Comparison of ENCODE assay signal across 20 mouse cellular contexts in the genomic region with DNA sequence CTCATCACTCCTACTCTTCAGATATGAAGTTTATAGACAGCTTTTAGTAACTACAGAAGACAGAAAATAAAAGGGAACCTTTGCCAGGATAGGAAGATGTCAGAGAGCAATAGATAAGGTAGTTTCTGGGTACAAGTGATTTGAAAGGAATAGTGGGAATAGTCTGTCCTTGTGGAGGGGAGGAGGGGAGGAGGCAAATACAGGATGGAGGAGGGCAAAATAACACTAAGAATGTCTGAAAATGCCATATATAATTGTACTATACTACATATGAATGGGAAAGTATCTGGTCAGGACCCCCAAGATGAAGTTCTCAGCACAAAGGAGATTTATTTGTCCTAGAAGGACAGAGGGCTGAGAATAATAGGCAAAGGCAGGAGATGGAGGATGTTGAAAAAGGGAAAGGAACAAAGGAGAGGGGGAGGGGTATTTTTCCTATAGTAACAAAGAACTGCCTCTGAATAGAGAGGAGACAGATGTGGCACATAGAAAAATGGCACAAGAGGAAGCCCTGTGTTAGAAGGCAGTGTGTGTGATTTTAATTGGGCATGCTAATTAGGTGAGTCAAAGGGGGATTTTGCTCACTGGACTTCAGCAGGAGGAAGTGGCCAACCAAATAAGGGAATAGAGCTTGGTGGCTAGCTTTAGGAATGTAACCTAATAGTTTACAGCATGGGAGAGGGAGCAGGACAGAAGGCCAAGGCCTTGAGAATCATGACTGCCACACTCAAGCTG. TPM values are rescaled to one million over a fixed set of nuclear protein-coding genes. Genes with fewer than 3 reads are reported as not detected.
A peak's percentile ranks its signal among the peaks of the same experiment; 100 is the strongest.
DNase-seq lines count a peak whose midpoint lies in the region; ATAC-seq lines count a peak whose summit lies in the region.
"Had no signal": no experiment of that assay in that cellular context is flagged by ENCODE, and none has a peak within 500 bp of the region (broad histone marks: within the 10 kb centered on the region; RNA-seq: fewer than 3 reads in every experiment).

No protein-coding gene starts in this region.

- peak; percentile 2 for DNase-seq in embryonic facial prominence, embryonic 11.5 days (ENCODE audit: low spot score)
- DNase-seq in embryonic facial prominence, embryonic 10.5 days (ENCODE audit: low spot score) = no peak
- peak; percentile 88 for DNase-seq in midbrain, embryonic 11.5 days (ENCODE audit: low spot score, missing footprints)
- DNase-seq in retina, embryonic 14.5 days (ENCODE audit: low spot score) = peak; percentile 63
- DNase-seq in cerebellum, postnatal 14 days = no peak
- DNase-seq in right cerebral cortex, adult 18-20 months = no peak
- DNase-seq: adrenal gland, postnatal 10 days; cerebellum, adult 18-20 months; gastrocnemius, postnatal 14 days; kidney, adult 18-20 months; kidney, postnatal 14 days; liver, embryonic 13.5 days; right cerebral cortex, postnatal 25 days; thymus, postnatal 25 days had no signal

- no peaks in the 10 kb centered on the region for H3K9me3 ChIP-seq in embryonic facial prominence, embryonic 11.5 days (replicated peaks; ENCODE audit: control insufficient read depth, low read length)
- 0 out of 2 replicates have a peak, but pooled peaks cover 6% of the 10 kb centered on the region for H3K9me3 ChIP-seq in embryonic facial prominence, embryonic 10.5 days
- H3K9me3 ChIP-seq in midbrain, embryonic 11.5 days (ENCODE audit: control insufficient read depth, low read length) = no peaks in the 10 kb centered on the region; the same call in 1 of the 2 replicates
- no peaks in the 10 kb centered on the region for H3K9me3 ChIP-seq in midbrain, embryonic 15.5 days
- H3K9me3 ChIP-seq in forebrain, embryonic 13.5 days (replicated peaks) = 0 out of 2 replicates have a peak, but pooled peaks cover 10% of the 10 kb centered on the region
- H3K9me3 ChIP-seq: limb, embryonic 12.5 days; liver, embryonic 13.5 days; lung, embryonic 15.5 days had no signal

- H3K4me2 ChIP-seq in embryonic facial prominence, embryonic 11.5 days (ENCODE audit: low read depth, low read length) = no peak overlapping the region
- no peak overlapping the region for H3K4me2 ChIP-seq in midbrain, embryonic 11.5 days
- H3K4me2 ChIP-seq in midbrain, embryonic 15.5 days = no peak overlapping the region
- H3K4me2 ChIP-seq in forebrain, embryonic 13.5 days = no peak overlapping the region
- H3K4me2 ChIP-seq: limb, embryonic 12.5 days; liver, embryonic 13.5 days; lung, embryonic 15.5 days had no signal

- peak; percentile 34; the same call in 1 of the 2 replicates for ATAC-seq in embryonic facial prominence, embryonic 11.5 days (replicated peaks; ENCODE audit: insufficient number of reproducible peaks, low FRiP score, low TSS enrichment, low read depth)
- ATAC-seq in midbrain, embryonic 11.5 days (ENCODE audit: low FRiP score) = peak; percentile 90
- ATAC-seq in midbrain, embryonic 15.5 days (replicated peaks) = no peak
- ATAC-seq in forebrain, embryonic 13.5 days = peak; percentile 65; the same call in 1 of the 2 replicates

- no peak overlapping the region for H3K27ac ChIP-seq in embryonic facial prominence, embryonic 11.5 days (replicated peaks; ENCODE audit: low read depth, low read length)
- no peak overlapping the region for H3K27ac ChIP-seq in embryonic facial prominence, embryonic 10.5 days (replicated peaks)
- H3K27ac ChIP-seq in midbrain, embryonic 11.5 days (ENCODE audit: low read depth, low read length) = 0 out of 2 replicates have a peak overlapping the region, but pooled peaks have one; percentile 2
- H3K27ac ChIP-seq in midbrain, embryonic 15.5 days = no peak overlapping the region
- H3K27ac ChIP-seq in forebrain, embryonic 13.5 days = peak overlapping the region; percentile 35
- H3K27ac ChIP-seq: left cerebral cortex, adult 2 months; limb, embryonic 12.5 days; liver, embryonic 13.5 days; lung, embryonic 15.5 days; macrophage had no signal

- H3K36me3 ChIP-seq in embryonic facial prominence, embryonic 11.5 days (replicated peaks; ENCODE audit: control insufficient read depth, insufficient read depth, low read depth, low read length) = no peaks in the 10 kb centered on the region
- no peaks in the 10 kb centered on the region for H3K36me3 ChIP-seq in embryonic facial prominence, embryonic 10.5 days (replicated peaks)
- H3K36me3 ChIP-seq in midbrain, embryonic 11.5 days (ENCODE audit: control insufficient read depth, insufficient read depth, low read length) = no peaks in the 10 kb centered on the region
- no peaks in the 10 kb centered on the region for H3K36me3 ChIP-seq in midbrain, embryonic 15.5 days (replicated peaks)
- no peaks in the 10 kb centered on the region for H3K36me3 ChIP-seq in forebrain, embryonic 13.5 days (ENCODE audit: poor library complexity, severe bottlenecking)
- H3K36me3 ChIP-seq: limb, embryonic 12.5 days; liver, embryonic 13.5 days; lung, embryonic 15.5 days had no signal

- no peak overlapping the region for H3K4me3 ChIP-seq in embryonic facial prominence, embryonic 11.5 days (ENCODE audit: low read depth, low read length)
- H3K4me3 ChIP-seq in embryonic facial prominence, embryonic 10.5 days = no peak overlapping the region
- H3K4me3 ChIP-seq in midbrain, embryonic 11.5 days (ENCODE audit: low read depth, low read length) = no peak overlapping the region
- no peak overlapping the region for H3K4me3 ChIP-seq in midbrain, embryonic 15.5 days
- no peak overlapping the region for H3K4me3 ChIP-seq in forebrain, embryonic 13.5 days
- H3K4me3 ChIP-seq: left cerebral cortex, adult 2 months; limb, embryonic 12.5 days; liver, embryonic 13.5 days; lung, embryonic 15.5 days had no signal

- no peaks in the 10 kb centered on the region for H3K4me1 ChIP-seq in embryonic facial prominence, embryonic 11.5 days (ENCODE audit: control insufficient read depth, insufficient read depth, low read length)
- no peaks in the 10 kb centered on the region for H3K4me1 ChIP-seq in embryonic facial prominence, embryonic 10.5 days
- peaks cover 5% of the 10 kb centered on the region; the same call in 1 of the 2 replicates for H3K4me1 ChIP-seq in midbrain, embryonic 11.5 days (ENCODE audit: control insufficient read depth, insufficient read depth, low read length)
- H3K4me1 ChIP-seq in midbrain, embryonic 15.5 days = no peaks in the 10 kb centered on the region
- peaks cover 6% of the 10 kb centered on the region for H3K4me1 ChIP-seq in forebrain, embryonic 13.5 days
- H3K4me1 ChIP-seq: limb, embryonic 12.5 days; liver, embryonic 13.5 days; lung, embryonic 15.5 days had no signal

- H3K27me3 ChIP-seq in embryonic facial prominence, embryonic 11.5 days (ENCODE audit: control insufficient read depth, insufficient read depth, low read length) = no peaks in the 10 kb centered on the region
- H3K27me3 ChIP-seq in embryonic facial prominence, embryonic 10.5 days (replicated peaks; ENCODE audit: low read depth, poor library complexity, severe bottlenecking) = no peaks in the 10 kb centered on the region
- H3K27me3 ChIP-seq in midbrain, embryonic 11.5 days (ENCODE audit: control insufficient read depth, insufficient read depth, low read length) = no peaks in the 10 kb centered on the region
- no peaks in the 10 kb centered on the region for H3K27me3 ChIP-seq in midbrain, embryonic 15.5 days (replicated peaks)
- H3K27me3 ChIP-seq in forebrain, embryonic 13.5 days = no peaks in the 10 kb centered on the region
- H3K27me3 ChIP-seq: limb, embryonic 12.5 days; liver, embryonic 13.5 days; lung, embryonic 15.5 days had no signal

- no peak overlapping the region for H3K9ac ChIP-seq in embryonic facial prominence, embryonic 11.5 days (replicated peaks; ENCODE audit: low read length)
- no peak overlapping the region for H3K9ac ChIP-seq in midbrain, embryonic 11.5 days (ENCODE audit: low read length)
- no peak overlapping the region for H3K9ac ChIP-seq in midbrain, embryonic 15.5 days
- no peak overlapping the region for H3K9ac ChIP-seq in forebrain, embryonic 13.5 days
- H3K9ac ChIP-seq: limb, embryonic 12.5 days; liver, embryonic 13.5 days; lung, embryonic 15.5 days had no signal

RNA-seq across cellular contexts. Expression of a gene that starts 18.7 kb away (rescaled TPM):
- 48.5 and 49.7 TPM in 2 replicates for polyA plus RNA-seq in embryonic facial prominence, embryonic 11.5 days (2014; fragmentation: Nextera tagmentation; extraction: Ambion mirVana)
- polyA plus RNA-seq in embryonic facial prominence, embryonic 10.5 days (2016; fragmentation: Nextera tagmentation; extraction: Ambion mirVana) = 76.8 and 82.8 TPM in 2 replicates
- polyA plus RNA-seq in midbrain, embryonic 11.5 days (2014; fragmentation: Nextera tagmentation; extraction: Ambion mirVana) = 77.6 and 77.8 TPM in 2 replicates
- polyA plus RNA-seq in midbrain, embryonic 15.5 days (2015; fragmentation: Nextera tagmentation; extraction: Ambion mirVana) = 9.8 and 11.5 TPM in 2 replicates
- 56.3 and 66.0 TPM in 2 replicates for polyA plus RNA-seq in forebrain, embryonic 13.5 days (2015; fragmentation: Nextera tagmentation; extraction: Ambion mirVana)

RNA-seq across cellular contexts. Expression of a gene that starts 25.7 kb away (rescaled TPM):
- 10.6 and 10.7 TPM in 2 replicates for polyA plus RNA-seq in embryonic facial prominence, embryonic 11.5 days (2014; fragmentation: Nextera tagmentation; extraction: Ambion mirVana)
- 9.3 and 9.6 TPM in 2 replicates for polyA plus RNA-seq in embryonic facial prominence, embryonic 10.5 days (2016; fragmentation: Nextera tagmentation; extraction: Ambion mirVana)
- 21.9 and 22.4 TPM in 2 replicates for polyA plus RNA-seq in midbrain, embryonic 11.5 days (2014; fragmentation: Nextera tagmentation; extraction: Ambion mirVana)
- polyA plus RNA-seq in midbrain, embryonic 15.5 days (2015; fragmentation: Nextera tagmentation; extraction: Ambion mirVana) = 24.6 and 24.8 TPM in 2 replicates
- 21.7 and 25.0 TPM in 2 replicates for polyA plus RNA-seq in forebrain, embryonic 13.5 days (2015; fragmentation: Nextera tagmentation; extraction: Ambion mirVana)

Comparison
In these comparisons a context has a peak if more than half of its experiments do, and no peak if none do; other contexts are left out.
1. DNase-seq: peak in embryonic facial prominence, embryonic 11.5 days (single experiment), midbrain, embryonic 11.5 days (single experiment) and retina, embryonic 14.5 days (single experiment); none in embryonic facial prominence, embryonic 10.5 days (single experiment), cerebellum, postnatal 14 days (0 of 2) and right cerebral cortex, adult 18-20 months (single experiment).
2. H3K27ac ChIP-seq: peak in midbrain, embryonic 11.5 days (single experiment) and forebrain, embryonic 13.5 days (single experiment); none in embryonic facial prominence, embryonic 11.5 days (single experiment), embryonic facial prominence, embryonic 10.5 days (single experiment) and midbrain, embryonic 15.5 days (single experiment).